Mouse (Mus musculus): ENCODE data around the gene Maml3. TPM values are rescaled to one million over a fixed set of nuclear protein-coding genes. Genes with fewer than 3 reads are reported as not detected.

Gene Maml3
- polyA plus RNA-seq, 1 experiment from 2014 or later = 5.7 TPM

GRCm38 (mm10) chr3:51891562-51892119, 213.2 kb downstream of the Maml3 start:
- no peak overlapping the region for H3K9ac ChIP-seq (ENCODE audit: low read depth, low read length)
- 84% methylated on average over 10 of the region's 10 CpGs for WGBS

GRCm38 (mm10) chr3:51890181-51890580, 214.7 kb downstream of the Maml3 start:
- WGBS = 59% methylated on average over 4 of the region's 4 CpGs
- H3K27me3 ChIP-seq (ENCODE audit: control insufficient read depth, insufficient read depth, low read depth, low read length) = no peaks in the 10 kb centered on the region
- H3K27ac ChIP-seq (ENCODE audit: low read length) = peak overlapping the region; percentile 85
- no peaks in the 10 kb centered on the region for H3K9me3 ChIP-seq (replicated peaks; ENCODE audit: control insufficient read depth, low read length, poor library complexity, severe bottlenecking)
- ATAC-seq = peak; percentile 14; the same call in 1 of the 2 replicates
- H3K9ac ChIP-seq (ENCODE audit: low read depth, low read length) = no peak overlapping the region
- H3K4me2 ChIP-seq (ENCODE audit: low read length) = no peak overlapping the region
- no peak overlapping the region for H3K4me3 ChIP-seq (ENCODE audit: low read depth, low read length)
- H3K4me1 ChIP-seq (ENCODE audit: control insufficient read depth, insufficient read depth, low read length) = peaks cover 26% of the 10 kb centered on the region
- no peaks in the 10 kb centered on the region for H3K36me3 ChIP-seq (ENCODE audit: control insufficient read depth, insufficient read depth, low read length)

More at GRCm38 (mm10) chr3:51891562-51892119, 213.2 kb downstream of the Maml3 start:
- H3K4me3 ChIP-seq (ENCODE audit: low read depth, low read length) = no peak overlapping the region
- H3K36me3 ChIP-seq (ENCODE audit: control insufficient read depth, insufficient read depth, low read length) = no peaks in the 10 kb centered on the region
- H3K9me3 ChIP-seq (replicated peaks; ENCODE audit: control insufficient read depth, low read length, poor library complexity, severe bottlenecking) = no peaks in the 10 kb centered on the region; the same call in 1 of the 2 replicates
- no peak overlapping the region for H3K4me2 ChIP-seq (ENCODE audit: low read length)
- no peak overlapping the region for H3K27ac ChIP-seq (ENCODE audit: low read length)
- H3K27me3 ChIP-seq (ENCODE audit: control insufficient read depth, insufficient read depth, low read depth, low read length) = no peaks in the 10 kb centered on the region
- peaks cover 26% of the 10 kb centered on the region for H3K4me1 ChIP-seq (ENCODE audit: control insufficient read depth, insufficient read depth, low read length)
- no peak for ATAC-seq

- WGBS = 36% methylated on average over 5 of the region's 5 CpGs
- Histone ChIP-seq H3K27ac (ENCODE audit: low read length) (peak overlapping the region; percentile 85), H3K9me3 (replicated peaks; ENCODE audit: control insufficient read depth, low read length, poor library complexity, severe bottlenecking) (no peaks in the 10 kb centered on the region), H3K9ac (ENCODE audit: low read depth, low read length) (0 out of 2 replicates have a peak overlapping the region, but pooled peaks have one; percentile 5), H3K4me2 (ENCODE audit: low read length) (no peak overlapping the region), H3K4me1 (ENCODE audit: control insufficient read depth, insufficient read depth, low read length) (peaks cover 26% of the 10 kb centered on the region), H3K36me3 (ENCODE audit: control insufficient read depth, insufficient read depth, low read length) (no peaks in the 10 kb centered on the region), H3K27me3 (ENCODE audit: control insufficient read depth, insufficient read depth, low read depth, low read length) (no peaks in the 10 kb centered on the region), H3K4me3 (ENCODE audit: low read depth, low read length) (no peak overlapping the region)
- peak; percentile 63 for ATAC-seq
Measured at GRCm38 (mm10) chr3:51889776-51890175, 215.1 kb downstream of the Maml3 start.

- ATAC-seq = peak; percentile 89
- no peaks in the 10 kb centered on the region for H3K9me3 ChIP-seq (replicated peaks; ENCODE audit: control insufficient read depth, low read length, poor library complexity, severe bottlenecking)
- peak overlapping the region; percentile 43 for H3K4me2 ChIP-seq (ENCODE audit: low read length)
- 4% methylated on average over 20 of the region's 20 CpGs for WGBS
- H3K27ac ChIP-seq (ENCODE audit: low read length) = peak overlapping the region; percentile 85
- H3K4me1 ChIP-seq (ENCODE audit: control insufficient read depth, insufficient read depth, low read length) = peaks cover 28% of the 10 kb centered on the region
- no peaks in the 10 kb centered on the region for H3K36me3 ChIP-seq (ENCODE audit: control insufficient read depth, insufficient read depth, low read length)
- H3K9ac ChIP-seq (ENCODE audit: low read depth, low read length) = peak overlapping the region; percentile 49
- H3K27me3 ChIP-seq (ENCODE audit: control insufficient read depth, insufficient read depth, low read depth, low read length) = no peaks in the 10 kb centered on the region
- H3K4me3 ChIP-seq (ENCODE audit: low read depth, low read length) = no peak overlapping the region
Measured at GRCm38 (mm10) chr3:51888662-51889433, 216.0 kb downstream of the Maml3 start.

GRCm38 (mm10) chr3:51888295-51888661, 216.6 kb downstream of the Maml3 start:
- 0% methylated on average over 5 of the region's 8 CpGs for whole genome bisulfite sequencing
- H3K9ac ChIP-seq (ENCODE audit: low read depth, low read length) = peak overlapping the region; percentile 49
- no peak overlapping the region for H3K4me3 ChIP-seq (ENCODE audit: low read depth, low read length)
- no peaks in the 10 kb centered on the region for H3K36me3 ChIP-seq (ENCODE audit: control insufficient read depth, insufficient read depth, low read length)
- no peaks in the 10 kb centered on the region for H3K27me3 ChIP-seq (ENCODE audit: control insufficient read depth, insufficient read depth, low read depth, low read length)
- no peaks in the 10 kb centered on the region for H3K9me3 ChIP-seq (replicated peaks; ENCODE audit: control insufficient read depth, low read length, poor library complexity, severe bottlenecking)
- peak overlapping the region; percentile 43 for H3K4me2 ChIP-seq (ENCODE audit: low read length)
- ATAC-seq = peak; percentile 47; the same call in 1 of the 2 replicates
- peak overlapping the region; percentile 85 for H3K27ac ChIP-seq (ENCODE audit: low read length)
- H3K4me1 ChIP-seq (ENCODE audit: control insufficient read depth, insufficient read depth, low read length) = peaks cover 30% of the 10 kb centered on the region

- Histone ChIP-seq H3K4me1 (ENCODE audit: control insufficient read depth, insufficient read depth, low read length) (peaks cover 30% of the 10 kb centered on the region), H3K36me3 (ENCODE audit: control insufficient read depth, insufficient read depth, low read length) (no peaks in the 10 kb centered on the region), H3K9ac (ENCODE audit: low read depth, low read length) (no peak overlapping the region), H3K4me3 (ENCODE audit: low read depth, low read length) (no peak overlapping the region), H3K9me3 (replicated peaks; ENCODE audit: control insufficient read depth, low read length, poor library complexity, severe bottlenecking) (no peaks in the 10 kb centered on the region), H3K27ac (ENCODE audit: low read length) (no peak overlapping the region), H3K27me3 (ENCODE audit: control insufficient read depth, insufficient read depth, low read depth, low read length) (no peaks in the 10 kb centered on the region), H3K4me2 (ENCODE audit: low read length) (no peak overlapping the region)
- 66% methylated on average over 5 of the region's 5 CpGs for WGBS
- no peak for ATAC-seq
Measured at GRCm38 (mm10) chr3:51885920-51886319, 219.0 kb downstream of the Maml3 start.

GRCm38 (mm10) chr3:51885487-51885886, 219.4 kb downstream of the Maml3 start:
- no peak overlapping the region for H3K27ac ChIP-seq (ENCODE audit: low read length)
- H3K27me3 ChIP-seq (ENCODE audit: control insufficient read depth, insufficient read depth, low read depth, low read length) = no peaks in the 10 kb centered on the region
- no peak overlapping the region for H3K9ac ChIP-seq (ENCODE audit: low read depth, low read length)
- peaks cover 33% of the 10 kb centered on the region for H3K4me1 ChIP-seq (ENCODE audit: control insufficient read depth, insufficient read depth, low read length)
- WGBS = 89% methylated on average over 5 of the region's 5 CpGs
- no peak for ATAC-seq
- no peak overlapping the region for H3K4me2 ChIP-seq (ENCODE audit: low read length)
- H3K9me3 ChIP-seq (replicated peaks; ENCODE audit: control insufficient read depth, low read length, poor library complexity, severe bottlenecking) = no peaks in the 10 kb centered on the region
- no peak overlapping the region for H3K4me3 ChIP-seq (ENCODE audit: low read depth, low read length)
- H3K36me3 ChIP-seq (ENCODE audit: control insufficient read depth, insufficient read depth, low read length) = no peaks in the 10 kb centered on the region

- no peaks in the 10 kb centered on the region for H3K27me3 ChIP-seq (ENCODE audit: control insufficient read depth, insufficient read depth, low read depth, low read length)
- H3K4me1 ChIP-seq (ENCODE audit: control insufficient read depth, insufficient read depth, low read length) = peaks cover 15% of the 10 kb centered on the region
- no peak overlapping the region for H3K9ac ChIP-seq (ENCODE audit: low read depth, low read length)
- no peaks in the 10 kb centered on the region for H3K36me3 ChIP-seq (ENCODE audit: control insufficient read depth, insufficient read depth, low read length)
- H3K4me3 ChIP-seq (ENCODE audit: low read depth, low read length) = no peak overlapping the region
- no peak overlapping the region for H3K4me2 ChIP-seq (ENCODE audit: low read length)
- no peak overlapping the region for H3K27ac ChIP-seq (ENCODE audit: low read length)
- 75% methylated on average over 10 of the region's 10 CpGs for WGBS
- no peak for ATAC-seq
- no peaks in the 10 kb centered on the region for H3K9me3 ChIP-seq (replicated peaks; ENCODE audit: control insufficient read depth, low read length, poor library complexity, severe bottlenecking)
Measured at GRCm38 (mm10) chr3:51881981-51882380, 222.9 kb downstream of the Maml3 start.

- Histone ChIP-seq H3K36me3 (ENCODE audit: control insufficient read depth, insufficient read depth, low read length) (no peaks in the 10 kb centered on the region), H3K9me3 (replicated peaks; ENCODE audit: control insufficient read depth, low read length, poor library complexity, severe bottlenecking) (no peaks in the 10 kb centered on the region), H3K9ac (ENCODE audit: low read depth, low read length) (no peak overlapping the region), H3K27ac (ENCODE audit: low read length) (no peak overlapping the region), H3K27me3 (ENCODE audit: control insufficient read depth, insufficient read depth, low read depth, low read length) (no peaks in the 10 kb centered on the region), H3K4me1 (ENCODE audit: control insufficient read depth, insufficient read depth, low read length) (peaks cover 15% of the 10 kb centered on the region), H3K4me3 (ENCODE audit: low read depth, low read length) (no peak overlapping the region), H3K4me2 (ENCODE audit: low read length) (no peak overlapping the region)
- WGBS = 66% methylated on average over 2 of the region's 2 CpGs
- no peak for ATAC-seq
Measured at GRCm38 (mm10) chr3:51881393-51881792, 223.5 kb downstream of the Maml3 start.
